Mouse (Mus musculus): ENCODE measurements at regions not wholly inside any gene's neighbourhood (a gene's known extent, or its start where the extent isn't known, plus 50 kb on each side); places are given as distances from the start of the nearest gene placed in this dataset.

- Histone ChIP-seq H3K4me3 (ENCODE audit: insufficient read depth in 1 of 2, low read depth in 2 of 2, low read length in 2 of 2) (no peak overlapping the region), H3K36me3 (replicated peaks; ENCODE audit: control insufficient read depth, insufficient read depth, low read depth) (no peaks in the 10 kb centered on the region), H3K27ac (no peak overlapping the region), H3K9ac (replicated peaks) (no peak overlapping the region), H3K4me1 (replicated peaks; ENCODE audit: control insufficient read depth in 2 of 2, insufficient read depth in 2 of 2, low read length in 1 of 2) (peaks cover 0 to 6% of the 10 kb centered on the region in 2 experiments; a peak in 1 of 4 replicates), H3K9me3 (ENCODE audit: control insufficient read depth, low read length) (no peaks in the 10 kb centered on the region), H3K4me2 (ENCODE audit: low read depth) (no peak overlapping the region), H3K27me3 (ENCODE audit: control insufficient read depth, insufficient read depth, low read length) (no peaks in the 10 kb centered on the region)
- ATAC-seq (ENCODE audit: insufficient read depth), result no peak
- DNase-seq (ENCODE audit: low read depth in 3 of 3, low spot score in 3 of 3), result no peak
- 48% methylated on average over 5 of the region's 5 CpGs for WGBS (ENCODE audit: insufficient replicate concordance)
- no peak for TF ChIP-seq EP300 (IDR thresholded peaks at IDR 0.05; ENCODE audit: low read depth)
- no peak for TF ChIP-seq CTCF (IDR thresholded peaks at IDR 0.05; ENCODE audit: low read depth)
Measured at GRCm38 (mm10) chr9:94444140-94444789, 93.6 kb downstream of the 1190002N15Rik start.

DNA sequence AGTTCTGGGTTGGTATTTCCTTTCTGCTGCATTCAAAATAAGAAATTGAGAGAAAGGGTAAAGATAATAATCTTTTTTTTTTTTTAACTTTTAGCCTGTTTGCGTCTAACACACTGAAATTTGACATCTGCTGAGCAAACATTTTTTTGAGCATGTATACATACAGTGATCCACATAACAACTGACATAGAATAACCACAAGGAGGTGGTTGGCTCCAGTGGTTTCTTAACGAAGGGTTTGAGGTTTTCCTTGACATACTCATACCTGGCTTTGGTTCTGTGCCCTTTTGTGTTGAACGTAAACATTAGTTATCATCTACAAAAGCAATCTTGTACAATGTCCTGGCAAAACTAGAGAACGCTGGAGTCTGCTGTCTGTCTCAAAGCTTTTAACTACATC, 96.5 kb downstream of the 1190002N15Rik start:
- Histone ChIP-seq H3K9me3 (ENCODE audit: control insufficient read depth, low read length) (no peaks in the 10 kb centered on the region), H3K4me2 (ENCODE audit: low read depth) (no peak overlapping the region), H3K9ac (replicated peaks) (no peak overlapping the region), H3K4me1 (replicated peaks; ENCODE audit: control insufficient read depth in 2 of 2, insufficient read depth in 2 of 2, low read length in 1 of 2) (peaks cover 0 to 6% of the 10 kb centered on the region in 2 experiments; a peak in 1 of 4 replicates), H3K36me3 (replicated peaks; ENCODE audit: control insufficient read depth, insufficient read depth, low read depth) (no peaks in the 10 kb centered on the region), H3K27me3 (ENCODE audit: control insufficient read depth, insufficient read depth, low read length) (no peaks in the 10 kb centered on the region), H3K4me3 (ENCODE audit: insufficient read depth in 1 of 2, low read depth in 2 of 2, low read length in 2 of 2) (no peak overlapping the region), H3K27ac (no peak overlapping the region)
- WGBS (ENCODE audit: insufficient replicate concordance), result 37% methylated on average over 4 of the region's 4 CpGs
- no peak for ATAC-seq (ENCODE audit: insufficient read depth)
- TF ChIP-seq CTCF (IDR thresholded peaks at IDR 0.05; ENCODE audit: low read depth) (no peak), EP300 (IDR thresholded peaks at IDR 0.05; ENCODE audit: low read depth) (no peak)
- DNase-seq (ENCODE audit: low read depth in 3 of 3, low spot score in 3 of 3), result no peak

DNA sequence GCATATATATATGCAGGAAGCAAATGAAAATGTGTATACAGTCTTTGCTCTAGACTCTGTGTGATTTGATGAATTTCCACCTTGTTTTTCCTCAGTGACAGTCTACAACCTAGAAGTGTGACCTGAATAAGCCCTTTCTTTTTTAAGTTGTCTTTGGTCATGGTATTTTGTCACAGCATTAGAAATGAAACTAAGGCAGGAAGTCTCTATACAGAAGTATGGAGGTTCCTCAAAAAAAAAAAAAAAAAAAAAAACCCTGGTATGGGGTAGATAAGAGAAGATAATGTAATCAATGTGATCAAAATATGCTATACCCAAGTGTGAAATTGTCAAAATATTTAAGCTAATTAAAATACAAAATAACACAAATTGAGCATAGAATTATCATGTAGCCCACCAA, 104.4 kb downstream of the 1190002N15Rik start:
- ATAC-seq (ENCODE audit: insufficient read depth) (no peak), DNase-seq (ENCODE audit: low read depth in 3 of 3, low spot score in 3 of 3) (no peak)
- Histone ChIP-seq H3K9me3 (ENCODE audit: control insufficient read depth, low read length) (no peaks in the 10 kb centered on the region), H3K4me1 (replicated peaks; ENCODE audit: control insufficient read depth in 2 of 2, insufficient read depth in 2 of 2, low read length in 1 of 2) (peaks cover 0 to 4% of the 10 kb centered on the region in 2 experiments; a peak in 3 of 4 replicates), H3K36me3 (replicated peaks; ENCODE audit: control insufficient read depth, insufficient read depth, low read depth) (no peaks in the 10 kb centered on the region), H3K27ac (no peak overlapping the region), H3K4me2 (ENCODE audit: low read depth) (no peak overlapping the region), H3K4me3 (ENCODE audit: insufficient read depth in 1 of 2, low read depth in 2 of 2, low read length in 2 of 2) (no peak overlapping the region), H3K9ac (replicated peaks) (no peak overlapping the region), H3K27me3 (ENCODE audit: control insufficient read depth, insufficient read depth, low read length) (no peaks in the 10 kb centered on the region)
- no peak for TF ChIP-seq EP300 (IDR thresholded peaks at IDR 0.05; ENCODE audit: low read depth)
- no peak for TF ChIP-seq CTCF (IDR thresholded peaks at IDR 0.05; ENCODE audit: low read depth)

DNA sequence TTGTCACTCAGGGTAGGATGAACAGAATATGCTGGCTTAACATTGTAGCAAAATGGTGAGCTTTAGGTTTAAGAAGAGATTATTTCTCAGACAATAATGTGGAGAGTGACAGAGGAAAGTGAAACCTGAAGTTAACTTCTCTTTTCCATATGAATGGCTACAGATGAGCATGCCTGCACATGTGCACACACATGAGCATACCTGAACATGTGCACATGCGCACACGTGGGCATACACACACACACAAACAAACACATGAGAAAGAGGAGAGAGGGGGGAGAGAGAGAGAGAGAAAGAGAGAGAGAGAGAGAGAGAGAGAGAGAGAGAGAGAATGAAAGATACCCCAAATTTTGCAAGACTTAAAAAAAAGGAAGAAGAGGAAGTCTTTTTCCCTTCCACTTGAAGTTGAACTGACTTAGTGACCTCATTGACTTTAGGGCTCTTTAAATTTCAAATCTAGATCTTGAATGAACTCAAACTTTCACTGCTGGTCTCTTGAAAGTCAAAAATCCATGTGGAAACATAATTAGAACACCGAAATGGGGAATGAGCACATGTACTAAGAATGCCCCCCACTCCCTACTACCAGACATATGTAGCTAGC, 105.6 kb downstream of the 1190002N15Rik start:
- H3K4me3 ChIP-seq (ENCODE audit: insufficient read depth in 1 of 2, low read depth in 2 of 2, low read length in 2 of 2), result no peak overlapping the region
- H3K9me3 ChIP-seq (ENCODE audit: control insufficient read depth, low read length), result no peaks in the 10 kb centered on the region
- no peak overlapping the region for H3K9ac ChIP-seq (replicated peaks)
- ATAC-seq (ENCODE audit: insufficient read depth) (no peak; the same call in 1 of the 2 replicates), DNase-seq (ENCODE audit: low read depth in 3 of 3, low spot score in 3 of 3) (no peak)
- H3K27ac ChIP-seq, result no peak overlapping the region
- no peaks in the 10 kb centered on the region for H3K27me3 ChIP-seq (ENCODE audit: control insufficient read depth, insufficient read depth, low read length)
- WGBS (ENCODE audit: insufficient replicate concordance), result 70% methylated on average over 3 of the region's 3 CpGs
- peaks cover 0 to 4% of the 10 kb centered on the region in 2 experiments; a peak in 3 of 4 replicates for H3K4me1 ChIP-seq (replicated peaks; ENCODE audit: control insufficient read depth in 2 of 2, insufficient read depth in 2 of 2, low read length in 1 of 2)
- H3K36me3 ChIP-seq (replicated peaks; ENCODE audit: control insufficient read depth, insufficient read depth, low read depth), result no peaks in the 10 kb centered on the region
- no peak for TF ChIP-seq CTCF (IDR thresholded peaks at IDR 0.05; ENCODE audit: low read depth)
- no peak for TF ChIP-seq EP300 (IDR thresholded peaks at IDR 0.05; ENCODE audit: low read depth)
- H3K4me2 ChIP-seq (ENCODE audit: low read depth), result no peak overlapping the region

DNA sequence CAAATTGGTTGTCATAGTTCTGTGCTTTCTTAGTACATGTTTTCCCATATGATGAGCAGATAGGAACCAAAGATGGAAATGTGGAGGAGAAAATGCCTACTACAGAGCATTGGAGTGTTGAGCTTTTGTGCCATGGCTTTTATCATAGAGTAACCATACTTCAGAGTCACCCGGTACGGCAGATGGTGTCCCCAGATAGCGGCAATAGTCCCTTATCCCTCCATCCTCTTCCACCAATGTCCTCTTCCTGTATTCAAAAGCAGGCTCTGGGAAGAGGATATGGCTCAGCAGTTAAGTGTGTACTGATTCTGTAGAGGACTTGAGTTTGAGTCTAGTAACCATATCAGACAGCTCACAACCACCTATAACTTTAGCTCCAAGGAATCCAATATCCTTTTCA, 106.3 kb downstream of the 1190002N15Rik start:
- Histone ChIP-seq H3K9me3 (ENCODE audit: control insufficient read depth, low read length) (no peaks in the 10 kb centered on the region), H3K4me3 (ENCODE audit: insufficient read depth in 1 of 2, low read depth in 2 of 2, low read length in 2 of 2) (no peak overlapping the region), H3K36me3 (replicated peaks; ENCODE audit: control insufficient read depth, insufficient read depth, low read depth) (no peaks in the 10 kb centered on the region), H3K4me1 (replicated peaks; ENCODE audit: control insufficient read depth in 2 of 2, insufficient read depth in 2 of 2, low read length in 1 of 2) (peaks cover 0 to 4% of the 10 kb centered on the region in 2 experiments; a peak in 3 of 4 replicates), H3K9ac (replicated peaks) (no peak overlapping the region), H3K4me2 (ENCODE audit: low read depth) (no peak overlapping the region), H3K27me3 (ENCODE audit: control insufficient read depth, insufficient read depth, low read length) (no peaks in the 10 kb centered on the region), H3K27ac (no peak overlapping the region)
- ATAC-seq (ENCODE audit: insufficient read depth) (peak; percentile 78), DNase-seq (ENCODE audit: low read depth in 3 of 3, low spot score in 3 of 3) (peak; percentile 39 to 48 (median 41))
- 43% methylated on average over 3 of the region's 3 CpGs for WGBS (ENCODE audit: insufficient replicate concordance)
- TF ChIP-seq EP300 (IDR thresholded peaks at IDR 0.05; ENCODE audit: low read depth) (no peak; the same call in 1 of the 2 replicates), CTCF (IDR thresholded peaks at IDR 0.05; ENCODE audit: low read depth) (no peak)
